Mouse (Mus musculus): ENCODE measurements around the gene D3Ertd254e.

GRCm38 (mm10) chr3:36189243-36189642 is 38.4 kb downstream of the D3Ertd254e start:
- TF ChIP-seq MAFK (IDR thresholded peaks at IDR 0.05; ENCODE audit: borderline replicate concordance, low read depth, low read length) (no peak), SIN3A (IDR thresholded peaks at IDR 0.05; ENCODE audit: low read length) (no peak), POLR2A (IDR thresholded peaks at IDR 0.05; ENCODE audit: control insufficient read depth in 1 of 2, insufficient read depth in 1 of 2, low read depth in 1 of 2, low read length in 2 of 2, poor library complexity in 1 of 2) (no peak), EP300 (IDR thresholded peaks at IDR 0.05; ENCODE audit: low read depth in 1 of 2, low read length in 2 of 2) (no peak), ZNF384 (IDR thresholded peaks at IDR 0.05; ENCODE audit: low read depth, low read length) (no peak), ZC3H11A (IDR thresholded peaks at IDR 0.05; ENCODE audit: low read depth, low read length) (no peak), POLR2AphosphoS2 (IDR thresholded peaks at IDR 0.05; ENCODE audit: low read length) (no peak), CTCF (IDR thresholded peaks at IDR 0.05 in 2 of 3, conservative IDR thresholded peaks at IDR 0.05 in 1 of 3; ENCODE audit: control insufficient read depth in 1 of 3, insufficient read depth in 1 of 3, low read depth in 2 of 3, low read length in 3 of 3, poor library complexity in 1 of 3, severe bottlenecking in 1 of 3) (no peak), BHLHE40 (IDR thresholded peaks at IDR 0.05; ENCODE audit: borderline replicate concordance, low read depth, low read length) (no peak), GATA1 (IDR thresholded peaks at IDR 0.05; ENCODE audit: low read depth, low read length) (no peak), TCF12 (IDR thresholded peaks at IDR 0.05; ENCODE audit: low read depth, low read length) (no peak)
